Mouse (Mus musculus): ENCODE measurements around the gene Tlx2. TPM values are rescaled to one million over a fixed set of nuclear protein-coding genes. Genes with fewer than 3 reads are reported as not detected.

The Tlx2 gene
- polyA plus RNA-seq, 1 experiment from 2014 or later, result 8.4 TPM

DNA sequence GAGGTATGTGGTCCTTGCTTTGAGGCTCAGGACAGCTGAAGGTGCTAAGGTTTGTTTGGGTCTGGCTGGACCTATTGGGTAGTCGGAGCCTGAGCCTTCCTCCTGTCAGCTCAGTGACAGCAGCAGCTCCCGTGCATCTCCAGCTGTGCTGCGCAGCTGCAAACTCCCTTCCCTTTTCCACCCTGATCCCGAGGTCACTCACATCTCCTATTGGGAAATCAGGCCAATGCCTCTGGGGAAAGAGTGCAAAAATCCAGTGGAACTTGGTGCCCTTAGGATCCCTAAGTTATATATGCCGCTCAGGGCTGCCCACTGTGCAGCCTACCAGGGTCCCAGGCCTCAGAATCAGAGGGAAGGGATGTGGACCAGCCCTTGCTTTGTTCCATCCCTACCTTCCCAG, 13.4 kb upstream of the Tlx2 start:
- 0 out of 2 replicates have a peak, but pooled peaks cover 7% of the 10 kb centered on the region for H3K4me1 ChIP-seq (ENCODE audit: control insufficient read depth, insufficient read depth, low read length)
- no peak for ATAC-seq (ENCODE audit: insufficient number of reproducible peaks, insufficient read depth, low FRiP score, low read depth)
- H3K27ac ChIP-seq (ENCODE audit: low read length), result no peak overlapping the region
- H3K9ac ChIP-seq (replicated peaks; ENCODE audit: low read depth, low read length), result no peak overlapping the region
- 16% methylated on average over 5 of the region's 5 CpGs for WGBS
- no peak overlapping the region for H3K4me3 ChIP-seq (ENCODE audit: low read depth, low read length)
- H3K36me3 ChIP-seq (ENCODE audit: control insufficient read depth, insufficient read depth, low read length), result peaks cover 5% of the 10 kb centered on the region; the same call in 1 of the 2 replicates
- no peaks in the 10 kb centered on the region for H3K9me3 ChIP-seq (ENCODE audit: control insufficient read depth, low read depth, low read length)
- H3K4me2 ChIP-seq (replicated peaks; ENCODE audit: low read depth, low read length), result no peak overlapping the region
- H3K27me3 ChIP-seq (ENCODE audit: control insufficient read depth, insufficient read depth, low read length), result peaks cover 45% of the 10 kb centered on the region

DNA sequence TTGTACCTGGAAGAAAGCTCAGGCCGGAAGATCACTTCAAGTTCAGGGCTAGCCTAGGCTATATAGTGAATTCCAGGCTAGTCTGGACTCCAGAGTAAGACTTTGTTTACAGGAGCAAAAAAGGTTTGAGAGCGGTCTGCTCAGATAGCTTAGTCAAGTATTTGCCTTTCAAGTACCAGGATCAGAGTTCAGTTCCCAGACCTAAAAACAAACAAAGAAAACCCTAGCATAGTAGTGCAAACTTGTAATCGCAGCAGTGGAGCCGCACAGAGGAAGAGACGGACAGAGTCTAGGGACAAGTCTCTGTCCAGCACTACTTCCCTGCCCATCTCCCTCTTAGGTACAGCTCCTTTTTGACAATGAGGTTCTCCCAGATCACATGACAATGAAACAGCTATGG, 10.1 kb upstream of the Tlx2 start:
- peaks cover 5% of the 10 kb centered on the region; the same call in 1 of the 2 replicates for H3K4me1 ChIP-seq (ENCODE audit: control insufficient read depth, insufficient read depth, low read length)

DNA sequence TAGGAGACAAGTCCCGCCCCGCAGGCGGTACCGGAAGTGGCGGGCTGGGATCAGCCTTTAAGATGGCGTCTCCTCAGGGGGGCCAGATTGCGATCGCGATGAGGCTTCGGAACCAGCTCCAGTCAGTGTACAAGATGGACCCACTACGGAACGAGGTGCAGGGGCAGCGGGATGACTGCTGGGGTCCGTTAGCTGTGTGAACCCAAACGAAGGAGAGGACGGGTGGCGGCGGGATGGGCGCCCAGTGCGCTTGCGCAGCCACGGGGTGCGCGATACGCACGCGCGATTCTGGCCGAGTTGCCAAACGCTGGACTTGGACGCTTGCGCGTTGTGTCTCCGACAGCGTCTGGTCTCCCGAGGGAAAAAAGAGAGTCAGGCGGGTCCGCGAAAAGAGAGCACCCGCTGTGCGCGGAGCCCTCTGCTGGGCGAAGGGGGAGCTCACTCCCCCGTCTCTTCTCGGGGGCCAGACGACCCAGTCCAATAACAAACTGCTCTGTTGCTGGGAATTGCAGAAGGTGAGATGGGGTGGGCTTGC, 8.3 kb upstream of the Tlx2 start:
- Histone ChIP-seq H3K27ac (ENCODE audit: low read length) (peak overlapping the region; percentile 77), H3K4me2 (replicated peaks; ENCODE audit: low read depth, low read length) (peak overlapping the region; percentile 78), H3K27me3 (ENCODE audit: control insufficient read depth, insufficient read depth, low read length) (peaks cover 27% of the 10 kb centered on the region), H3K9me3 (ENCODE audit: control insufficient read depth, low read depth, low read length) (no peaks in the 10 kb centered on the region), H3K4me1 (ENCODE audit: control insufficient read depth, insufficient read depth, low read length) (peaks cover 5% of the 10 kb centered on the region; the same call in 1 of the 2 replicates), H3K9ac (replicated peaks; ENCODE audit: low read depth, low read length) (peak overlapping the region; percentile 51), H3K36me3 (ENCODE audit: control insufficient read depth, insufficient read depth, low read length) (peaks cover 5% of the 10 kb centered on the region; the same call in 1 of the 2 replicates), H3K4me3 (ENCODE audit: low read depth, low read length) (peak overlapping the region; percentile 71)
- ATAC-seq (ENCODE audit: insufficient number of reproducible peaks, insufficient read depth, low FRiP score, low read depth), result peak; percentile 92
- under 1% methylated on average over 41 of the region's 46 CpGs for WGBS

More for the DNA sequence above, 10.1 kb upstream of the Tlx2 start:
- Histone ChIP-seq H3K4me3 (ENCODE audit: low read depth, low read length) (no peak overlapping the region), H3K9me3 (ENCODE audit: control insufficient read depth, low read depth, low read length) (no peaks in the 10 kb centered on the region), H3K27ac (ENCODE audit: low read length) (no peak overlapping the region), H3K27me3 (ENCODE audit: control insufficient read depth, insufficient read depth, low read length) (peaks cover 27% of the 10 kb centered on the region), H3K9ac (replicated peaks; ENCODE audit: low read depth, low read length) (no peak overlapping the region), H3K4me2 (replicated peaks; ENCODE audit: low read depth, low read length) (no peak overlapping the region), H3K36me3 (ENCODE audit: control insufficient read depth, insufficient read depth, low read length) (peaks cover 5% of the 10 kb centered on the region; the same call in 1 of the 2 replicates)
- 92% methylated on average over 5 of the region's 5 CpGs for WGBS
- ATAC-seq (ENCODE audit: insufficient number of reproducible peaks, insufficient read depth, low FRiP score, low read depth), result no peak

DNA sequence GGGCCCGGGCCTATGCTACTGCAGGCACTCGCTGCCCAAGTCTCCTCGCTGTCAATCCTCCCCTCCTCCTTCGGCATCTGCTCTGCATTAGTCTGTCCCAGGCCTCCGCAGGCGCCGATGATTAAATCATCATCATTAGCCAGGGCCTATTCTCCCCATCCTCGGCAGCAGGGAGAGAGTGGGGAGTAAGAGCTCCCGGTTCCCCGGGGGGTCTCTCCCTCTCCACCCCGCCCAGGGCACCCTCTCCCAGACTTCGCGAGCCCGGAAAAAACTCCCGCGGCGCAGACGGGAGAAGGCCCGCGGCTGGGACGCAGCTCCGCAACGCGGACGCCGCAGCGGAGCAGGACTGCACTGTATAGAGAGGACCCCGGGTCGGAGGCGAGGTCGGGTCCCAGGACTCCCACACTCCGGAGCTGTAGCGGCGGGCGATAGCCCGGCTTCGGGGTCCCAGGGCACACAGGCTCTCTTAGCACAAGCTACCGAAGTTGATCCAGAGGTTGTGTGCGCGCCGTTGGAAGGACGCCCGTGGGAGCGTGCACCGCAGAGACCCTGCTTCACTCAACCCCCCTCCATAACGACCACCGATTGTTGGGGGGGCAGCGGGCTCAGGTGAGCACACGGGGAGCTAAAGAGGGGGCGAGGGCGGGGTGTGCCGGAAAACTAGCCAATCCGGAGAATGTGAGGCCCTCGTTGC, 7.7 kb upstream of the Tlx2 start, which contains the start of gene Pcgf1:
Gene Pcgf1, plus strand, starts transcription at position 240 of the 694 bp plus-strand sequence.
- peak; percentile 49 for ATAC-seq (ENCODE audit: insufficient number of reproducible peaks, insufficient read depth, low FRiP score, low read depth)
- Histone ChIP-seq H3K9ac (replicated peaks; ENCODE audit: low read depth, low read length) (peak within 1 kb of the TSS; percentile 63), H3K27me3 (ENCODE audit: control insufficient read depth, insufficient read depth, low read length) (peaks cover 27% of the 10 kb centered on the region), H3K4me3 (ENCODE audit: low read depth, low read length) (peak within 1 kb of the TSS; percentile 71), H3K36me3 (ENCODE audit: control insufficient read depth, insufficient read depth, low read length) (peaks cover 5% of the 10 kb centered on the region; the same call in 1 of the 2 replicates), H3K4me1 (ENCODE audit: control insufficient read depth, insufficient read depth, low read length) (peaks cover 5% of the 10 kb centered on the region; the same call in 1 of the 2 replicates), H3K9me3 (ENCODE audit: control insufficient read depth, low read depth, low read length) (no peaks in the 10 kb centered on the region), H3K27ac (ENCODE audit: low read length) (peak within 1 kb of the TSS; percentile 77), H3K4me2 (replicated peaks; ENCODE audit: low read depth, low read length) (peak within 1 kb of the TSS; percentile 96)
- WGBS, result 0% methylated on average over 54 of the region's 54 CpGs

DNA sequence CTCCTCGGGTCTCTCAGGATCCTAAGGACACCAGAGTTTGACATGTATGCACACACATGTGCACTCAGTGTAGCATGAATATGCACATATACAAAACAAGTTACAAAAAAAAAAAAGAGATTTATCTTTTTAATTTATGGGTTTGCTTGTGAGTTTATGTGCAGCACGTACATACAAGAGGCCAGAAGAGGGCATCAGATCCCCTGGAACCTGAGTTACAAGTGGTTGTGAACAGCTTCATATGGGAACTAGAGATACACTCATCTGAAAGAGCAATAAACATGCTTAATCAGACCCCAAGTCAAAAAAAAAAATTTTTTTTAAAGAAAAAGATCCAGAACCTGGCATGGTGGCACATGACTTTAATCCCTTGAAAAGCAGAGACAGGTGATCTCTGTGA, 4.9 kb upstream of the Tlx2 start:
- 20% methylated on average over 2 of the region's 2 CpGs for WGBS
- ATAC-seq (ENCODE audit: insufficient number of reproducible peaks, insufficient read depth, low FRiP score, low read depth), result no peak
- Histone ChIP-seq H3K9me3 (ENCODE audit: control insufficient read depth, low read depth, low read length) (no peaks in the 10 kb centered on the region), H3K9ac (replicated peaks; ENCODE audit: low read depth, low read length) (no peak overlapping the region), H3K4me2 (replicated peaks; ENCODE audit: low read depth, low read length) (no peak overlapping the region), H3K27ac (ENCODE audit: low read length) (no peak overlapping the region), H3K36me3 (ENCODE audit: control insufficient read depth, insufficient read depth, low read length) (no peaks in the 10 kb centered on the region; the same call in 1 of the 2 replicates), H3K27me3 (ENCODE audit: control insufficient read depth, insufficient read depth, low read length) (peaks cover 47% of the 10 kb centered on the region), H3K4me3 (ENCODE audit: low read depth, low read length) (no peak overlapping the region), H3K4me1 (ENCODE audit: control insufficient read depth, insufficient read depth, low read length) (peaks cover 10% of the 10 kb centered on the region; the same call in 1 of the 2 replicates)

DNA sequence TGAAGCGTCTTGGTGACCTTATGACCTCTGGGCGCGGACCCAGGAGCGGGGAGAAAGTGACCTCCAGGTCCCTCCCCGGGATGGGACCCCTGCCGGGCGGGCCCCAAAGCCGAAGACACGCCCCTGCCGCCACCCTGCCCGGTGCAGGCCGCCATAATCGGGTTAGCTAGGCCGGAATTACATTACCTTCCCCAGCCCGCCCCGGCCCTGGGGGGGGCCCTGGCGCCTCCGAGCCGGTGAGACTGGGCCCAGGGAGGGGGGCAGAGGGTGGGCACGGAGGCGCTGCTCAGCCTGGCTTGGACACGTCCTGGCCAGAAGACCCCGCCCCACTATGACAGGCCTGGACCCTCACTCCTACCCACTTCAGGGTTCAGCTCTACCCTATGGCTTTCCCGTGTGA, 1.1 kb upstream of the Tlx2 start:
- 0 out of 2 replicates have a peak overlapping the region, but pooled peaks have one; percentile 7 for H3K4me2 ChIP-seq (replicated peaks; ENCODE audit: low read depth, low read length)
- peaks cover 79% of the 10 kb centered on the region for H3K27me3 ChIP-seq (ENCODE audit: control insufficient read depth, insufficient read depth, low read length)
- H3K9me3 ChIP-seq (ENCODE audit: control insufficient read depth, low read depth, low read length), result no peaks in the 10 kb centered on the region
- H3K9ac ChIP-seq (replicated peaks; ENCODE audit: low read depth, low read length), result no peak overlapping the region
- peak overlapping the region; percentile 8; the same call in 1 of the 2 replicates for H3K4me3 ChIP-seq (ENCODE audit: low read depth, low read length)
- no peak overlapping the region for H3K27ac ChIP-seq (ENCODE audit: low read length)
- no peaks in the 10 kb centered on the region for H3K36me3 ChIP-seq (ENCODE audit: control insufficient read depth, insufficient read depth, low read length)
- H3K4me1 ChIP-seq (ENCODE audit: control insufficient read depth, insufficient read depth, low read length), result peaks cover 5% of the 10 kb centered on the region; the same call in 1 of the 2 replicates
- WGBS, result 1% methylated on average over 24 of the region's 24 CpGs
- ATAC-seq (ENCODE audit: insufficient number of reproducible peaks, insufficient read depth, low FRiP score, low read depth), result peak; percentile 50

DNA sequence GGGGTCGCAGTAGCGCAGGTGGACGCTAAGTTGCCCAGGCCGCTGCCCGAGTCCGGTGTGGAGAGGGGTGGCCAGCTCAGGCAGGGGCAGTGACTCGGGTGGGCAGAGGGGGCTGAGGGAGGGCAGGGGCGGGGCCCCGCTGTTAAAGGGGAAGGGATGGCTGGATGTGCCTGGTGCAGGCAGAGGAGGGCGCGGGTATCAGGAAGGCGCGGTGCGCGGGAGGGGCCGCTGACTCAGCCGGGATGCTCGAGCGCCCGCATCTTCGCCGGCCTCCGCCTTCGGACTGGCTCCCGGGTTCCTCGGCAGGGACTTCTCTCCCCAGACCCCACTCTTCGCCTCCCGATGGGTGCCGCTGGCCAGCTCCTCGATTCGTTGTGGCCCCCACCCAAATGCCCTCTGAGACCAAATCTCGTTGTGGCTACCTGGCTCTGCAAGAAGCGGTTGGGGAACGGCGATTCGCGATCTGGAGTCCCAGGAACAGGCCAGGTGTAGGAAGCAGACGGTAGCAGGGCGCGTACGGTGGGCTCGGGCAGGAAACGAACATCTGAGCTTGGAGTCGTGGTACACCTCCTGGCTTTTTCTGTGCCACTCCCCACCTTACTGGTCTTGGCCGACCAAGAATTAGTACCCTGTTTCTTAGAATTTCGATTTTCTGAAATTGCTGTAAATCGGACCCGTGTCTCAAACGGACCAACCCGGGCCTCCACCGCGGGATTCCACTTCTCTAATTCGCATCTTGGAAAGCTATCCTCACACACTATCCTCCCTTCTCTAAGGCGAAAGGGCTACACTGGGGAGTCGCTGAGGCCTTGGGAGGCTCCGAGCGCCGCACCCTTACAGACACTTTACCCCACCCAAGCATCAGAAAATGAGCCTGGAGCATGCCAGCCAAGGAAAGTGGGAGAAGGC, 472 bp upstream of the Tlx2 start:
- Histone ChIP-seq H3K4me3 (ENCODE audit: low read depth, low read length) (peak overlapping the region; percentile 26), H3K27ac (ENCODE audit: low read length) (peak overlapping the region; percentile 3; the same call in 1 of the 2 replicates), H3K4me1 (ENCODE audit: control insufficient read depth, insufficient read depth, low read length) (peaks cover 5% of the 10 kb centered on the region; the same call in 1 of the 2 replicates), H3K9ac (replicated peaks; ENCODE audit: low read depth, low read length) (no peak overlapping the region), H3K9me3 (ENCODE audit: control insufficient read depth, low read depth, low read length) (no peaks in the 10 kb centered on the region), H3K27me3 (ENCODE audit: control insufficient read depth, insufficient read depth, low read length) (peaks cover 81% of the 10 kb centered on the region), H3K4me2 (replicated peaks; ENCODE audit: low read depth, low read length) (0 out of 2 replicates have a peak overlapping the region, but pooled peaks have one; percentile 7), H3K36me3 (ENCODE audit: control insufficient read depth, insufficient read depth, low read length) (no peaks in the 10 kb centered on the region)
- ATAC-seq (ENCODE audit: insufficient number of reproducible peaks, insufficient read depth, low FRiP score, low read depth), result peak; percentile 38; the same call in 1 of the 2 replicates
- under 1% methylated on average over 58 of the region's 58 CpGs for WGBS

All from stomach, embryonic 14.5 days (tissue).